Mouse (Mus musculus) effector memory CD4-positive, alpha-beta T cell, adult 7 months (primary cell): ENCODE data around the gene Ecsit. TPM values are rescaled to one million over a fixed set of nuclear protein-coding genes. Genes with fewer than 3 reads are reported as not detected.

Source experiments
- polyA plus RNA-seq: library from polyadenylated mRNA; unstranded; fragments of 100-300 nt; shearing (Covaris generic); gene quantifications from one replicate; pipeline ENCODE4 v1.2.1, GENCODE M21; 2017

Gene Ecsit
- 25.1 TPM for polyA plus RNA-seq

GRCm38 (mm10) chr9:22085022-22085834, at the start of gene Ecsit:
Gene Ecsit, minus strand, starts transcription at chr9:22085438.

DNA sequence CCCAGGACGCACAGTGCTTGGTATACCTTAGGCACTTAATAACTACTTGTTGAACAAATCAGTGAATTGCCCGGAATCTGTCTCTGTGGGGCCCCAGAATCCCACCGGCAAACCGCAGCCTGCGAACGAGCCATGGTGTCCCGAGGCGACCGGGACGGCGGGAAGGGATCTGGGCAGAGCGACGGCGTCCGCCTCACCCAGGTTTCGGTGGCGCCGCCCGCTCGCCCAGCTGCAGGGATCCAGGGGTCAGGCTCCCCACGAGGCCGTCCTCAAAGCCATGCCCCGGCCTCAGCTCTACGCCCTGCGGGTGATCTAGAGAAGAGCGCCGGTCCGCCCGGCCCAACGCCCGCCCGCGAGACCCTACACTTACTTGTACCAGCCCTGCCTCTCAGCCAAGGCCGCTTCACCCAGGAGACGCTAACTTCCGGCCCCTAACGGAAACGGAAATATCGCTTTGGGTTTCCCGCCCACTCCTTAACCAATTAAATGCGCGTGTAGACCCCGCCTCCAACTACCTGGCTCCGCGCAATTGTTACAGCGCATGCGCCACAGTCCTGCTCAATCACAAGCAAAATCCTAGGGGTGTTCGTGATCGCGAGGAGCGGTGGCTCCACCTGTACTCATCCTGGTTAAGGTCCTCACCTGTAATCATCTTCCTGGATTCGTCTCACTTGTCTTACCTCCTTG, 31.6 kb upstream of the Ecsit start, which contains the start of gene Elof1:
Gene Elof1 (minus strand): TSS at position 433 of the 687 bp plus-strand sequence.

GRCm38 (mm10) chr9:22098993-22099696, 13.9 kb upstream of the Ecsit start, which contains the start of gene Cnn1:
Gene Cnn1, plus strand, starts transcription at chr9:22099216.

DNA sequence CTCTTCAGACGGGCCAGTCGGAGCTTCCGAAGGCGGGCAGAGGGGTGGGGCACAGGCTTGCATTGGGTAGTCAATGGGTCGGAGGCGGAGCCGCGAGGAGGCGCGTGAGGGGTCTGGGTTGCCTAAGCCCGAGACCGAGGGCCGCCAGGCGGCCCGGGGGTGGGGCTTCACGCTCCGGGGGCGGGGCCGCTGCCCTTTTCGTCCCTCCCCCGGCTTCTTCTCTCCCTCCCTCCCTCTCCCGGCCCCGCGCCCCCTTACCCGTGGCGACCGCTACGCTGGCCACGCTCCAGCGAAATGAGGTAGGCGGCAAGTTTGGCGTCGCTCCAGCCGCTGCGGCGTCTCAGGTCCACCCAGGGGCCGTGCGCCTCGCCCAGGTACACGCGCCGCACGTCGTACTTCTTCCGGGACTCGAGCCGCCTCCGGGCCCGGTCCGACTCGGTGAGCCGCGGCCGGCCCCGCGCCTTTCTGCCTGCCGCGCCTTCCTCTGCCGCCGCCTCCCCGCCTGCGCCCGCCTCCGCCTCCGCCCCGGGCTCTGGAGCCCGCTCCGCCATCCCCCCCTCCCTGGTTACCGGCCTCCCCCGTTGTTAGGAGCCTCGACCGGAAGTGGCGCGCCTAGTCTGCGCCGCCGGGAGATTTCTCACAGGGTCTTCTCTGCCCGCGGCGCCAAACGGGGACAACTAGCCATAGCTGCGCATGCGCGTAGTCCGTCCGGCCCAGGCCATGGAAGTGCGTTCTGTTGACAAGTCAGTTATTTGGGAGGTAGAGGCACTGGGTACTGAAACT, 14.3 kb downstream of the Ecsit start, which contains the start of the genes Gm49318 and Zfp653:
Gene Gm49318 (minus strand): TSS at position 469 of the 783 bp plus-strand sequence.
Gene Zfp653 (minus strand): TSS at position 586 of the 783 bp plus-strand sequence.

GRCm38 (mm10) chr9:22051958-22052254, 33.3 kb downstream of the Ecsit start, which contains the start of gene Elavl3:
Gene Elavl3, minus strand, starts transcription at chr9:22052023.

Other genes with a start within 250 kb of the Ecsit start
- gene Angptl8, start 249.9 kb downstream of the Ecsit start, polyA plus RNA-seq, result 0.45 TPM
- 5.8 TPM for gene Dock6, start 232.8 kb downstream of the Ecsit start, polyA plus RNA-seq
- 9.4 TPM for gene Rab3d, start 167.2 kb downstream of the Ecsit start, polyA plus RNA-seq
- gene Ccdc159, start 158.0 kb downstream of the Ecsit start, polyA plus RNA-seq, result 0.54 TPM
- gene Tmem205, start 157.9 kb downstream of the Ecsit start, polyA plus RNA-seq, result 0.51 TPM
- gene Plppr2, start 148.4 kb downstream of the Ecsit start, polyA plus RNA-seq, result 2.8 TPM
- gene Swsap1, start 129.7 kb downstream of the Ecsit start, polyA plus RNA-seq, result 5.5 TPM
- gene Epor, start 121.9 kb downstream of the Ecsit start, polyA plus RNA-seq, result not detected
- not detected for gene Rgl3, start 96.0 kb downstream of the Ecsit start, polyA plus RNA-seq
- gene Ccdc151, start 82.8 kb downstream of the Ecsit start, polyA plus RNA-seq, result not detected
- gene Prkcsh, start 82.6 kb downstream of the Ecsit start, polyA plus RNA-seq, result 58.9 TPM
- 0.16 TPM for gene Elavl3, start 33.4 kb downstream of the Ecsit start, polyA plus RNA-seq
- gene Gm49318, start 14.2 kb downstream of the Ecsit start, polyA plus RNA-seq, result not detected
- gene Zfp653, start 14.1 kb downstream of the Ecsit start, polyA plus RNA-seq, result 20.1 TPM
- gene Cnn1, start 13.8 kb upstream of the Ecsit start, polyA plus RNA-seq, result not detected
- gene Elof1, start 31.7 kb upstream of the Ecsit start, polyA plus RNA-seq, result 28.6 TPM
- 193 TPM for gene Acp5, start 50.3 kb upstream of the Ecsit start, polyA plus RNA-seq
- 10.7 TPM for gene Pigyl, start 71.4 kb upstream of the Ecsit start, polyA plus RNA-seq
- 0.34 TPM for gene Zfp872, start 102.7 kb upstream of the Ecsit start, polyA plus RNA-seq
- gene Zfp809, start 140.3 kb upstream of the Ecsit start, polyA plus RNA-seq, result 50.9 TPM
- gene Zfp599, start 174.5 kb upstream of the Ecsit start, polyA plus RNA-seq, result 2.4 TPM
- 12.6 TPM for gene Zfp810, start 222.2 kb upstream of the Ecsit start, polyA plus RNA-seq